Mouse (Mus musculus) lung, postnatal 0 days (tissue): ENCODE data around the gene Ano10. TPM values are rescaled to one million over a fixed set of nuclear protein-coding genes. Genes with fewer than 3 reads are reported as not detected.
A peak's percentile ranks its signal among the peaks of the same experiment; 100 is the strongest.

Experiments
- ATAC-seq: fragments of 200-750 bp; cut with Nextera tagmentation; 2 replicates; pipeline ENCODE4 v1.8.0; 2017; ENCODE audit warnings: moderate library complexity
- DNase-seq: peaks from one replicate; pipeline ENCODE4 v3.0.0-alpha.2; 2016; ENCODE audit warnings: low spot score
- H3K27ac ChIP-seq: fragments of 300-500 bp; sonication (generic); 2 replicates; pipeline ENCODE4 v1.5.1; 2014; ENCODE audit warnings: antibody characterized with exemption, mild to moderate bottlenecking, low read length, mixed read lengths
- H3K27me3 ChIP-seq: fragments of 300-500 bp; sonication (generic); replicated peaks from 2 replicates; pipeline ENCODE4 v1.6.1; 2014; ENCODE audit warnings: low read length, mixed read lengths; ENCODE audit not compliant: insufficient read depth
- H3K36me3 ChIP-seq: fragments of 300-500 bp; sonication (generic); 2 replicates; pipeline ENCODE4 v1.6.1; 2014; ENCODE audit warnings: low read length, mixed read lengths; ENCODE audit not compliant: insufficient read depth
- H3K4me1 ChIP-seq: fragments of 300-500 bp; sonication (generic); 2 replicates; pipeline ENCODE4 v1.6.1; 2014; ENCODE audit warnings: antibody characterized with exemption, low read depth, low read length, mixed read lengths; ENCODE audit not compliant: insufficient read depth
- H3K4me2 ChIP-seq: fragments of 300-500 bp; sonication (generic); replicated peaks from 2 replicates; pipeline ENCODE4 v1.6.1; 2014; ENCODE audit warnings: low read depth, mild to moderate bottlenecking, low read length, moderate library complexity, mixed read lengths
- H3K4me3 ChIP-seq: fragments of 300-500 bp; sonication (generic); 2 replicates; pipeline ENCODE4 v1.5.1; 2014; ENCODE audit warnings: low read depth, low read length
- H3K9ac ChIP-seq: fragments of 300-500 bp; sonication (generic); replicated peaks from 2 replicates; pipeline ENCODE4 v1.6.1; 2014; ENCODE audit warnings: low read depth, mild to moderate bottlenecking
- H3K9me3 ChIP-seq: fragments of 300-500 bp; sonication (generic); 2 replicates; pipeline ENCODE4 v1.6.1; 2016; ENCODE audit warnings: low read length, mixed read lengths
- CTCF ChIP-seq: IDR thresholded peaks from 2 replicates; pipeline ENCODE4 v1.5.1; 2016; ENCODE audit warnings: antibody characterized with exemption, mild to moderate bottlenecking
- EP300 ChIP-seq: IDR thresholded peaks from 2 replicates; pipeline ENCODE4 v1.6.1; 2016; ENCODE audit warnings: antibody characterized with exemption, mild to moderate bottlenecking, control low read depth
- WGBS: fragments of 180-500 bp; shearing (Covaris S2); extraction: QIAGEN DNeasy Blood & Tissue Kit; methylation state at CpG from one replicate; pipeline ENCODE4 v1.1.7; 2014; 5-methylcytosine and 5-hydroxymethylcytosine counted together
- polyA plus RNA-seq: library from polyadenylated mRNA; unstranded; fragments of >200 nt; fragmentation: Nextera tagmentation; extraction: Ambion mirVana; gene quantifications from 2 replicates; pipeline ENCODE4 v1.2.1, GENCODE M21; 2015

The Ano10 gene
- polyA plus RNA-seq, 1 experiment from 2014 or later: 41.6 TPM

DNA sequence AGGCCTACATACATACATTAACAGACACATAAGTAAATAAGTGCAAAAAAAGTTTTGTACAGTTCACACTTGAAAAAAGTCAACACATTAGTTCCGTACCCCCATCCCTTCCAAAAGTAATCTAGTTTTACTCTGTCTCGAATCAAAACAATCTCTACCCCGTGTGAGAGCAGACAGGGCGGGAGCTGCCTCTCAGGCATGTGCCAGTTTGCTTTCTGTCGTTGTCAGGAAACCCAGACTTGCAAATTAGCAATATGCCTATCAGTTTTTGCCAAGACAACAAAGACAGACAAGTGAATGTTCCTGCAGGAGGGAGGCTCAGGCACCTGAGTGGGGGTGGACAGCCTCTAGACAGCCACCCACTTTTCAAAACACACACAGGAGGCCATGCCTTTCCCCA lies 100.9 kb downstream of the Ano10 start:
- Histone ChIP-seq H3K9ac (no peak overlapping the region), H3K4me3 (no peak overlapping the region), H3K27ac (no peak overlapping the region), H3K4me1 (0 out of 2 replicates have a peak, but pooled peaks cover 8% of the 10 kb centered on the region), H3K4me2 (no peak overlapping the region), H3K9me3 (no peaks in the 10 kb centered on the region), H3K36me3 (no peaks in the 10 kb centered on the region), H3K27me3 (no peaks in the 10 kb centered on the region)
- TF ChIP-seq CTCF (no peak), EP300 (no peak)
- 36% methylated on average over 5 of the region's 5 CpGs for WGBS
- DNase-seq (no peak), ATAC-seq (no peak)

DNA sequence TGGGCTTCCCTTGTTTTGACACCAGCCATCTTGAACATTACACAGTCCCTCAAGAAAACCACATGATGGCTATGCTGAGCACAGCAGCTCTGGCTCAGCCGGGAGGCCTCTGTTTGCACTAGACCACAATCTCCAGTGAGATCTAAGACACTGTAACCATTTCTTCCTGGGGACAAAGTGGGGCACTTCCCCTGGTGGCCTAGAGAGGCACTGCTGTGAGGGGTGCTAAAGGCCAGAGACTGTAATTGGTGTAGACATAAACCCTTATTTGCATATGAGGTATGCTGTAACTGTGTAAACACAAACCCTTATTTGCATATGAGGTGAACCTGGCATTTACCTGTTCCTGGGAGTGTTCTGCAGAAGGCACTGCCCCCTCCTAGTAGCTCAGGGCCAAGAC lies 105.5 kb downstream of the Ano10 start:
- ATAC-seq (peak; percentile 73), DNase-seq (peak; percentile 56)
- no peaks in the 10 kb centered on the region for H3K9me3 ChIP-seq
- H3K4me1 ChIP-seq: peaks cover 4% of the 10 kb centered on the region; the same call in 1 of the 2 replicates
- no peak overlapping the region for H3K9ac ChIP-seq
- no peaks in the 10 kb centered on the region for H3K27me3 ChIP-seq
- no peaks in the 10 kb centered on the region for H3K36me3 ChIP-seq
- H3K4me2 ChIP-seq: no peak overlapping the region
- H3K27ac ChIP-seq: no peak overlapping the region
- TF ChIP-seq CTCF (peak; percentile 68), EP300 (no peak)
- H3K4me3 ChIP-seq: no peak overlapping the region
- WGBS: 22% methylated on average over 1 of the region's 1 CpGs

DNA sequence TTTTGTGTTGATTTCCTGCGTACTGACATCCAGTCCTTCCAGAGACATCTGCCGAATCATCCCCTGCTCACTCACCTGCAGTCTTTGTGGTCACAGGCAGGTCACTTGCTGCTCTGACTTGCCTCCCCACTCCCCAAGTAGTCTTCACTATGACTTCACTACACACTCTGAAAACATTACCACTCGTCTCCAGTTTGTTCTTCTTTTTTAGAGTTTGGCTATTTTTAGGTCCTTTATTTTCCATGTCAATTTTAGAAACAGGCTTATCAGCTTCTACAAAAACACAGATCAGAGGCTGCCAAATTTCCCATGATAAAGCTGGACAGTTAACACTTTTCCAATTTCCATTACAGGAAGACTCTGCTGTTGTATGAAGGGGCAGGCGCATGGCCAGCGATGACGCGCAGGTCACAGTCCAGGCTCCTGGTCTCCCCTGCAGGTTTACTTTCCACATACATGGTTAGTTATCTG lies 106.7 kb downstream of the Ano10 start:
- Histone ChIP-seq H3K4me1 (peaks cover 4% of the 10 kb centered on the region; the same call in 1 of the 2 replicates), H3K4me2 (no peak overlapping the region), H3K27me3 (no peaks in the 10 kb centered on the region), H3K27ac (peak overlapping the region; percentile 54; the same call in 1 of the 2 replicates), H3K36me3 (no peaks in the 10 kb centered on the region), H3K9me3 (no peaks in the 10 kb centered on the region), H3K4me3 (no peak overlapping the region), H3K9ac (no peak overlapping the region)
- ATAC-seq: no peak
- TF ChIP-seq CTCF (no peak), EP300 (no peak)
- whole genome bisulfite sequencing: 71% methylated on average over 7 of the region's 7 CpGs
- no peak for DNase-seq

DNA sequence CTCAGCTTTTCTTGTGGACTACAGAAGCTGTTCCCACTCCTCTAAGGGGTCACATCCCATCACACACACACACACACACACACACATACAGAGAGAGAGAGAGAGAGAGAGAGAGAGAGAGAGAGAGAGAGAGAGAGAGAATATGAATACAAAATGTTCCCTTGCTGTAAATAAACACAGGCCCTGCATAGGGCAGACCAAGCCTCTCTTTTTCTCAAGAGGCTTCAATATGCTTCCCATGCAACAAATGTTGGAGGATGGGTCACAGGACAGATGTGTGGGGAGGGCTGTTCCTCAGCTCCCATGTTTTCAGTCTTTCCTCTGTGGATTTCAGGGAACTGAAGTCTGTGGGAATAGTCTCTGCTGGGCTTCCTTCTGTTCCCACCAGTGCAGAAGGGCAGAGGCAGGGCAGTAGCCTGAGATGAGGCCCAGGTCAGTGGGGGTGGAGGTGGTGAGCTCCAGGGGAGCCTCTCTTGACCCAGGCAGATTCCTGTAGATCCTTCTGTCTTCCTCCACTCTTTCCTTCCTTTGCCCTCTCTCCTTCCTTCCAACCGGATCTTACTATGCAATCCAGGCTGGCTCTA lies 107.5 kb downstream of the Ano10 start:
- H3K36me3 ChIP-seq: no peaks in the 10 kb centered on the region
- no peaks in the 10 kb centered on the region for H3K27me3 ChIP-seq
- ATAC-seq (peak; percentile 59), DNase-seq (peak; percentile 30)
- no peak overlapping the region for H3K4me2 ChIP-seq
- H3K4me1 ChIP-seq: peaks cover 4% of the 10 kb centered on the region; the same call in 1 of the 2 replicates
- no peaks in the 10 kb centered on the region for H3K9me3 ChIP-seq
- no peak overlapping the region for H3K4me3 ChIP-seq
- H3K9ac ChIP-seq: no peak overlapping the region
- TF ChIP-seq CTCF: no peak
- TF ChIP-seq EP300: peak; percentile 58
- peak overlapping the region; percentile 54 for H3K27ac ChIP-seq
- 50% methylated on average over 1 of the region's 1 CpGs for WGBS

DNA sequence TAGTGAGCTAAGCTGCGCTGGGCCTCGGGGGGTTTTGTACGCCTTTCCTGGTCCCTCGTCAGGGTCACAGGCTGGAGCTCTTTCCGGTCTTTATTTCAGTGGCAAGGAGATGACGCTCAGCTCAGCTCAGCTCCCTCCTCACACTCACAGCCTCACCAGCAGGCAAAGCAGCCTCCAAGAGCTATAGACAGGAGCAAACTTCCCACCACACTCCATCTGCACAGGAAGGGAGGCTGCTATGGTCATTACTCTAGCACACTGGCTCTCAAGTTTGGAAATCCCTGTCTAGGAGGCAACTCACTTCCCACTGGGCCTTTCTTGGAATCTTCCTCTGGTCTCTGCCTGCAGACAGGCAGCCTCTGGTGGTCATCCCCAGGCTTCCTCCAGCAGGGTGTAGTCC lies 108.3 kb downstream of the Ano10 start:
- TF ChIP-seq EP300 (no peak), CTCF (peak; percentile 18; the same call in 1 of the 2 replicates)
- H3K4me3 ChIP-seq: no peak overlapping the region
- H3K4me1 ChIP-seq: peaks cover 4% of the 10 kb centered on the region; the same call in 1 of the 2 replicates
- WGBS: 76% methylated on average over 6 of the region's 6 CpGs
- no peaks in the 10 kb centered on the region for H3K27me3 ChIP-seq
- no peaks in the 10 kb centered on the region for H3K36me3 ChIP-seq
- ATAC-seq (peak; percentile 17), DNase-seq (peak; percentile 15)
- no peaks in the 10 kb centered on the region for H3K9me3 ChIP-seq
- no peak overlapping the region for H3K9ac ChIP-seq
- H3K4me2 ChIP-seq: no peak overlapping the region
- peak overlapping the region; percentile 54 for H3K27ac ChIP-seq

DNA sequence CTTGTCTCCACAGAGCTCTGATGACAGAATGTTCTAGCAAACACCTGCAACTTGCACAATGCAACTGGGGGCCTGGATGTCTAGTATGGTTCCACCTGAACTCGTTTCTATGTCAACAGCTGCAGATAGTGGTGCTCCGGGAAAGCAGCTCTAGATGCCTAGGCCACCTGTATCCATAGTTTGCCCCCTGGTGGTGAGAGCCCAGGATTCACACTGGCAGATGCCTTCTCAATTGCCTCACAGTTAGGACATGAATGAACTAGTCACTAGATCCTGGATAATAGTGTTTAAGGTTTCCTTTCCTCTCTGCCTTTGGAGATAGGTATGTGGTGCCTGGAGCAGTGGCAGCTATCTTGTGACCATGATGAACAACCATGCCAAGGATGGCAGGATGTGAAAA lies 109.2 kb downstream of the Ano10 start:
- ATAC-seq (peak; percentile 47), DNase-seq (peak; percentile 75)
- TF ChIP-seq EP300: no peak
- TF ChIP-seq CTCF: peak; percentile 94
- Histone ChIP-seq H3K9me3 (no peaks in the 10 kb centered on the region), H3K9ac (no peak overlapping the region), H3K27me3 (no peaks in the 10 kb centered on the region), H3K36me3 (no peaks in the 10 kb centered on the region), H3K4me1 (peaks cover 4% of the 10 kb centered on the region; the same call in 1 of the 2 replicates), H3K27ac (0 out of 2 replicates have a peak overlapping the region, but pooled peaks have one; percentile 9), H3K4me2 (no peak overlapping the region), H3K4me3 (no peak overlapping the region)
- WGBS: 11% methylated on average over 2 of the region's 2 CpGs
